Mouse (Mus musculus) liver, adult 2 months (tissue): ENCODE data around the gene Sh3bp5. TPM values are rescaled to one million over a fixed set of nuclear protein-coding genes. Genes with fewer than 3 reads are reported as not detected.
A peak's percentile ranks its signal among the peaks of the same experiment; 100 is the strongest.

Experiments
- DNase-seq: peaks from one replicate; pipeline ENCODE4 v3.0.0-alpha.2; 2011; ENCODE audit warnings: low read depth, low spot score; ENCODE audit errors: extremely low read depth
- H3K27ac ChIP-seq: fragments of 200-500 bp; replicated peaks from 2 replicates; pipeline ENCODE4 v1.5.1; 2012; ENCODE audit warnings: low read depth, mild to moderate bottlenecking, control low read depth, inconsistent platforms, low read length; ENCODE audit not compliant: insufficient read depth
- H3K27me3 ChIP-seq: fragments of 200-500 bp; 2 replicates; pipeline ENCODE4 v1.6.1; 2012; ENCODE audit warnings: mild to moderate bottlenecking, moderate library complexity, low read length, inconsistent platforms; ENCODE audit not compliant: control insufficient read depth, insufficient read depth
- H3K36me3 ChIP-seq: fragments of 200-500 bp; 2 replicates; pipeline ENCODE4 v1.6.1; 2012; ENCODE audit warnings: low read length, inconsistent platforms; ENCODE audit not compliant: control insufficient read depth, insufficient read depth
- H3K4me1 ChIP-seq: fragments of 200-500 bp; 2 replicates; pipeline ENCODE4 v1.6.1; 2011; ENCODE audit warnings: low read length; ENCODE audit not compliant: control insufficient read depth, insufficient read depth
- H3K4me3 ChIP-seq: fragments of 200-500 bp; 2 replicates; pipeline ENCODE4 v1.5.1; 2011; ENCODE audit warnings: low read depth, mild to moderate bottlenecking, control low read depth, low read length, moderate library complexity; ENCODE audit not compliant: insufficient read depth
- H3K79me2 ChIP-seq: fragments of 200-500 bp; 2 replicates; pipeline ENCODE4 v1.6.1; 2012; ENCODE audit warnings: inconsistent platforms, mild to moderate bottlenecking, low read length, moderate library complexity; ENCODE audit not compliant: control insufficient read depth, insufficient read depth
- H3K9ac ChIP-seq: fragments of 200-500 bp; 2 replicates; pipeline ENCODE4 v1.6.1; 2012; ENCODE audit warnings: low read depth, mild to moderate bottlenecking, control low read depth, inconsistent platforms, low read length
- CTCF ChIP-seq: fragments of 200-500 bp; IDR thresholded peaks from 2 replicates; pipeline ENCODE4 v1.5.1; 2011; ENCODE audit warnings: low read depth, low read length, control low read depth
- POLR2A ChIP-seq: fragments of 200-500 bp; IDR thresholded peaks from 2 replicates; pipeline ENCODE4 v1.6.1; 2011; ENCODE audit warnings: low read length, control low read depth; ENCODE audit not compliant: insufficient read depth; ENCODE audit errors: extremely low read depth
- WGBS: fragments of 180-500 bp; shearing (Covaris S2); methylation state at CpG from one replicate; pipeline ENCODE4 v1.1.7; 2018; 5-methylcytosine and 5-hydroxymethylcytosine counted together
- polyA plus RNA-seq: library from polyadenylated mRNA; depleted of rRNA; stranded (reverse); fragments of >200 nt; gene quantifications from 2 replicates; pipeline ENCODE4 v1.2.3, GENCODE M21; 2012
- total RNA-seq: library from RNA; depleted of rRNA; stranded (reverse); fragments of >200 nt; gene quantifications from 2 replicates; pipeline ENCODE4 v1.2.3, GENCODE M21; 2014

Sh3bp5 gene
- total and polyA plus RNA-seq, 2 experiments, result 22.6 to 37.1 TPM

GRCm38 (mm10) chr14:31421509-31422295, 14.2 kb downstream of the Sh3bp5 start:
- Histone ChIP-seq H3K4me1 (peaks cover 58% of the 10 kb centered on the region), H3K27ac (peak overlapping the region; percentile 100), H3K9ac (peak overlapping the region; percentile 7), H3K79me2 (peaks cover 55% of the 10 kb centered on the region), H3K27me3 (no peaks in the 10 kb centered on the region), H3K4me3 (no peak overlapping the region), H3K36me3 (peaks cover 3% of the 10 kb centered on the region; the same call in 1 of the 2 replicates)
- TF ChIP-seq POLR2A (no peak), CTCF (no peak)
- DNase-seq, result peak; percentile 93
- 21% methylated on average over 18 of the region's 18 CpGs for WGBS

GRCm38 (mm10) chr14:31420985-31421384, 14.9 kb downstream of the Sh3bp5 start:
- H3K79me2 ChIP-seq, result peaks cover 53% of the 10 kb centered on the region
- 52% methylated on average over 7 of the region's 7 CpGs for WGBS
- H3K27me3 ChIP-seq, result no peaks in the 10 kb centered on the region
- H3K4me1 ChIP-seq, result peaks cover 57% of the 10 kb centered on the region
- H3K4me3 ChIP-seq, result no peak overlapping the region
- no peak for TF ChIP-seq CTCF
- no peak for TF ChIP-seq POLR2A
- H3K36me3 ChIP-seq, result peaks cover 3% of the 10 kb centered on the region; the same call in 1 of the 2 replicates
- peak overlapping the region; percentile 1 for H3K9ac ChIP-seq
- H3K27ac ChIP-seq, result peak overlapping the region; percentile 93
- no peak for DNase-seq

- no peak overlapping the region for H3K4me3 ChIP-seq
- DNase-seq, result no peak
- H3K4me1 ChIP-seq, result peaks cover 58% of the 10 kb centered on the region
- H3K9ac ChIP-seq, result no peak overlapping the region
- H3K27me3 ChIP-seq, result no peaks in the 10 kb centered on the region
- WGBS, result 73% methylated on average over 7 of the region's 7 CpGs
- peaks cover 3% of the 10 kb centered on the region; the same call in 1 of the 2 replicates for H3K36me3 ChIP-seq
- peak overlapping the region; percentile 93 for H3K27ac ChIP-seq
- TF ChIP-seq CTCF, result no peak
- no peak for TF ChIP-seq POLR2A
- peaks cover 53% of the 10 kb centered on the region for H3K79me2 ChIP-seq
Measured at GRCm38 (mm10) chr14:31420562-31420961, 15.3 kb downstream of the Sh3bp5 start.

GRCm38 (mm10) chr14:31420135-31420534, 15.7 kb downstream of the Sh3bp5 start:
- peak overlapping the region; percentile 93 for H3K27ac ChIP-seq
- H3K36me3 ChIP-seq, result peaks cover 3% of the 10 kb centered on the region; the same call in 1 of the 2 replicates
- DNase-seq, result no peak
- no peaks in the 10 kb centered on the region for H3K27me3 ChIP-seq
- no peak overlapping the region for H3K4me3 ChIP-seq
- no peak overlapping the region for H3K9ac ChIP-seq
- no peak for TF ChIP-seq CTCF
- TF ChIP-seq POLR2A, result no peak
- peaks cover 57% of the 10 kb centered on the region for H3K79me2 ChIP-seq
- 91% methylated on average over 8 of the region's 8 CpGs for WGBS
- peaks cover 60% of the 10 kb centered on the region for H3K4me1 ChIP-seq

GRCm38 (mm10) chr14:31419279-31419678, 16.6 kb downstream of the Sh3bp5 start:
- Histone ChIP-seq H3K4me1 (peaks cover 60% of the 10 kb centered on the region), H3K36me3 (peaks cover 3% of the 10 kb centered on the region; the same call in 1 of the 2 replicates), H3K9ac (no peak overlapping the region), H3K27me3 (no peaks in the 10 kb centered on the region), H3K27ac (peak overlapping the region; percentile 5), H3K79me2 (peaks cover 59% of the 10 kb centered on the region), H3K4me3 (no peak overlapping the region)
- no peak for DNase-seq
- TF ChIP-seq POLR2A (no peak), CTCF (no peak)
- WGBS, result 47% methylated on average over 4 of the region's 4 CpGs
